Mouse (Mus musculus): ENCODE measurements around the gene Nxnl1. TPM values are rescaled to one million over a fixed set of nuclear protein-coding genes. Genes with fewer than 3 reads are reported as not detected.
A peak's percentile ranks its signal among the peaks of the same experiment; 100 is the strongest.
"Not testable (repeated sequence)": the region's sequence is repeated elsewhere in the genome, so short reads cannot be mapped to it uniquely, and the experiment has no call there.

The Nxnl1 gene
- polyA plus RNA-seq, 1 experiment from 2014 or later, result not detected

DNA sequence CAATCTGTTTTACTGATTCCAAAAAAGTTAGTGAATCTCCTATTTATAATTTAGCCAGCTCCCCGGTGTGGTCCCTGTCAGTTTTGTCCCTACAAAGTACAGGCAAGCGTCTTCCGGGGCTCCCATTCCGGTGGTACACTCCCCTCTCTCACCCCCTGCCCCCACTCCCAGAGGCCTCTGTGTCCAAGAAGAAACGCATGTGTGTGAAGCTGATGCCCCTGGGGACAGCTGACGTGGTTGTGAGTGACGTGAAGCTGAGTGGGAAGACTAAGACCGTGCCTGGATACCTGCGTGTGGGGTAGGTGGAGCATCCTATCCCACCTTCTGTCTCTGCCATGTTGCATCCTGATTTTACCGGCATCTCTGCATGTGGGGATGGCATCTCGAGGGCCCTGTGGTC lies 21.3 kb downstream of the Nxnl1 start:
- H3K4me3 ChIP-seq, result no peak overlapping the region
- H3K4me1 ChIP-seq, result peaks cover 10% of the 10 kb centered on the region
- no peak for ATAC-seq (replicated peaks)
- H3K9me3 ChIP-seq, result no peaks in the 10 kb centered on the region
- no peaks in the 10 kb centered on the region for H3K27me3 ChIP-seq
- no peak overlapping the region for H3K27ac ChIP-seq (replicated peaks)
- no peak overlapping the region for H3K4me2 ChIP-seq (replicated peaks)
- 93% methylated on average over 11 of the region's 11 CpGs for WGBS
- no peak overlapping the region for H3K9ac ChIP-seq (replicated peaks)
- peaks cover 26% of the 10 kb centered on the region for H3K36me3 ChIP-seq

DNA sequence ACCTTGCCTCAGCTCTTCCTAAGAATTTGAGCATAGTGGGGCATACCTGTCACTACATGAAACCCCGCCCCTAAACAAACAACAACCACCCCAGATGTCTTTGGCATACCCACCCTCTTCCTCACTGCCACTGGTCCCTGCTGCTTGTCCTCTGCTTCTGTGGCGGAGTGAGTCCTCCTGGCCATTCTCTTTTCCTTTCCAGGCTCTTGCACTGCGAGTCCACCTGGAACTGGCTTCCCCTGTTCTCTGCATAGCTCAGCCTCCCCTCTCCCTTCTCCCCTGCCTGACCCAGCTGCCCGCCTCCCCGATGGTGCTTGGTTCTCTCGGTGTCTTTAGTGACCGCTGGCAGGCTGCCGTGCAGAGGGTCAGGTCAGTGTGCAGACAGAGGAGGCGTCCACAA lies 22.6 kb downstream of the Nxnl1 start:
- Histone ChIP-seq H3K9ac (replicated peaks) (no peak overlapping the region), H3K4me1 (peaks cover 10% of the 10 kb centered on the region), H3K4me3 (peak overlapping the region; percentile 92), H3K4me2 (replicated peaks) (peak overlapping the region; percentile 86), H3K36me3 (peaks cover 25% of the 10 kb centered on the region), H3K27me3 (0 out of 2 replicates have a peak, but pooled peaks cover 3% of the 10 kb centered on the region), H3K27ac (replicated peaks) (no peak overlapping the region), H3K9me3 (no peaks in the 10 kb centered on the region)
- 90% methylated on average over 9 of the region's 9 CpGs for WGBS
- no peak for ATAC-seq (replicated peaks)

DNA sequence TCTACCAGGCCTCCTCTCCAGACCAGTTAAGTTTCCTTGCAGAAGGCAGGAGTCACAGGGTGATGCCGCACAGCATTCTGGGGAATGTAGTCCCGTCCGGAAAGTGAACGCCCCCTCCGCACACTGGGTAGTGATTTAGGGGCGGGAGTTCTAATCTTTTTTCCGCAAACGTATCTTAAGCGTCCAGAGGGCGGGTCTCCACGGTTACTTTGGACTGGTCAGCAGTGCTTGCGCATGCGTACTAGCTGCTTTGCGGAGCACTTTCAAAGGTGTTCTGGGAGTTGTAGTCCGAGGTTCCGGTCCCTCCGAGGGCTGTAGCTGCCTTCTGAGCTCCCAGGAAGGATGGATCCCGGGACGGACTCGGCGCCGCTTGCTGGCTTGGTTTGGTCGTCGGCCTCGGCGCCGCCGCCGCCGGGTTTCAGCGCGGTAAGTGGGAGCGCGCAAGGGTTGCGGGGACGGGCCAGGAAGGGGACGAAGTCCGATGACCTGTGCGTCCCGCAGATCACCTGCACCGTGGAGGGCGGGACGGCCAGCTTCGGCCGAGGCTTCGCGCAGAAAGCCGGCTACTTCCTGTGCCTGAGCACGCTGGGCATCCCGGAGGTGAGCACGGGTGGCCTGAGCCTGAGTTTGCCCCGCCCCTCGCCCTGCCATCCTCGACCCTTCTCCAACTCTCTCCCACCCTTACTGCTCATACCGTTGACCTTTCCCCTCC lies 23.6 kb downstream of the Nxnl1 start, which contains the start of gene Mvb12a:
Mvb12a (plus strand) TSS at position 291 of the 712 bp plus-strand sequence.
- peaks cover 17% of the 10 kb centered on the region for H3K36me3 ChIP-seq
- peaks cover 11% of the 10 kb centered on the region for H3K4me1 ChIP-seq
- H3K27me3 ChIP-seq, result peaks cover 8% of the 10 kb centered on the region; the same call in 1 of the 2 replicates
- WGBS, result under 1% methylated on average over 55 of the region's 55 CpGs
- H3K4me2 ChIP-seq (replicated peaks), result peak within 1 kb of the TSS; percentile 86
- H3K27ac ChIP-seq (replicated peaks), result peak within 1 kb of the TSS; percentile 36; the same call in 1 of the 2 replicates
- no peaks in the 10 kb centered on the region for H3K9me3 ChIP-seq
- peak; percentile 96 for ATAC-seq (replicated peaks)
- H3K9ac ChIP-seq (replicated peaks), result peak within 1 kb of the TSS; percentile 87
- peak within 1 kb of the TSS; percentile 92 for H3K4me3 ChIP-seq

DNA sequence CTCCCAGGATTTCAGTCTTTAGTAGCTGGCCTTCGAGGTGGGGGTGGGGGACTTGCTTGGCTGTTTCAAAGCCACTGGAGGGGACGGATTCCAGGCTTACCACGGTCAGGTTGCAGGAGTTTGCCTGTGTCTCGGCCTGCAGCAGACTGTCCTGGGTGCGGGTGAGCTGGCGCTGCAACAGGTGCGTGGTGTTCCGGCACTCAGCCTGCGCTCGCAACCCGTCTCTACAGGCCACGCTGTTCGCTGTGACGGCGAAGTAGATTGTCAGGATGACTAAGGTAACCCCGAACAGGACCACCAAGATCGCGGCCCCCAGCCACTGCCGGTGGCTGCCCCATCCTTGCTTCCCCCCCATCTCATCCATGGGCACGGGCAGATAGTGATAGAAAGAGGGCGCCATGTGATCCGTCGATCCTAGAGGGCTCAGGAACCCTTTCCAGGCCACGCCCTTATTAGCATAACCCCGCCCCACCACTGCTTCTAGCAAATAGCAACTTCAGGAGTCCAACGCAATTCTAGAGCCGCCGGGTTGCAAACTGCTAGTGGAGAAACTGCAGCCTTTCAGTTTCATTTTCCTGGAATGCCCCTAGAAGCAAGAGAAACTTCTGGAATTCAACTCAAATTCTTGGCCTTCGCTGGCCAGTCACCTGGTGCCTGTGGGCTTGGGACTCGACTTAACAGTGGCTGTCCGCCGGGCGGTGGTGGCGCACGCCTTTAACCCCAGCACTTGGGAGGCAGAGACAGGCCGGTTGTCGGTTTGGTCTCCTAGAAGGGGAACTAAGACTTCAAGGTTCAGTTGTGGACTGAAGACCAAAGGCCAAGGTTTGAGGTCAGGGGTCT lies 29.2 kb downstream of the Nxnl1 start, which contains the start of gene Bst2:
Bst2 (minus strand) TSS at position 429 of the 840 bp plus-strand sequence.
- Histone ChIP-seq H3K27me3 (peaks cover 21% of the 10 kb centered on the region), H3K4me1 (peaks cover 11% of the 10 kb centered on the region), H3K27ac (replicated peaks) (no peak within 1 kb of the TSS), H3K4me3 (peak within 1 kb of the TSS; percentile 29), H3K9me3 (no peaks in the 10 kb centered on the region), H3K4me2 (replicated peaks) (peak within 1 kb of the TSS; percentile 48), H3K36me3 (no peaks in the 10 kb centered on the region), H3K9ac (replicated peaks) (peak within 1 kb of the TSS; percentile 24; the same call in 1 of the 2 replicates)
- 3% methylated on average over 37 of the region's 37 CpGs for WGBS
- ATAC-seq (replicated peaks), result no peak

DNA sequence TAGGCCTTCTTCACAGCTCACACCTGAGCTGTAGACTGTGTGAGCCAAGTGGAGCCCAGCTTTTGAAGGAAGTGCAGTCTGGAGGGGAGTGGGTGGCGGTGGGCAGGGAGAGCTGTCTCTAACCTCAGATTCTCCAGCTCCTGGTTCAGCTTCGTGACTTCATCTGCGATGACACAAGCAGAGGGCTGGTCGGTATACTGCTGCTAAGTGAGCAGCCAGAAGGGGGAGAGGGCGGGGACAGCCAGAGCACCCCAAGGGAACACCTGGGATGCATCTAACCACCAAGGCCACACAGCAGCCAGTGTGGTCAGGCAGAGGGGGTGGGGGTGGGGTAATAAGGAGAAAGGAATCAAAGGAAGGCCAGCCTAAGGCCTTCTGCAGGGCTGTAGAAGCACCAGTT lies 30.7 kb downstream of the Nxnl1 start:
- WGBS, result 64% methylated on average over 5 of the region's 5 CpGs

DNA sequence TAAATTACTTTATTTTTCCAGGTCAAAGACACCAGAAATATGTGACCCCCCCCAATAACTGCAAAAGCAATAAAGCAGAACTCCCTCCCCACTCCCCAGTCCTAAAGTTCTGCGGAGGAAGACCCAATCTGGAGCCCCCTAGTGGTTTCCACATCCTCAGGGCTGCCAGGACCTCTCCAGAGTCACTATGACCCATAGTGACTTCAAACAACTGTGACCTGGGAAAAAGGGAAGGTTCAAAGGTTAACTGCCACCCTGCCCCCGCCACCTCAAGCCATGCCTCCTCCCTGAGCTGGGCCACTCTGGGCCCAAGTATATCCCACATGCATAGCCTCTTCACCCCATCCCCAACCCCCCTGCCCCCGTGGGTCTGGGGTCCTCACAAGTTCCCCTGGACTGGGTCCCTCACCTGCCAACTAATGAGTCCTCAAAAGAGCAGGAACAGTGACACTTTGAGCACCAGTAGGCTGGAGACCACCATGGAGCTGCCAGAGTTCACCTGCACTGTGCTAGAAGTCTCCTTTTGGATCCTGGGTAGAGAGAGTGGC lies 32.1 kb downstream of the Nxnl1 start:
- Histone ChIP-seq H3K36me3 (no peaks in the 10 kb centered on the region), H3K4me1 (peaks cover 11% of the 10 kb centered on the region), H3K9ac (replicated peaks) (no peak overlapping the region), H3K9me3 (no peaks in the 10 kb centered on the region), H3K27ac (replicated peaks) (no peak overlapping the region), H3K27me3 (peaks cover 18% of the 10 kb centered on the region), H3K4me3 (no peak overlapping the region), H3K4me2 (replicated peaks) (no peak overlapping the region)
- WGBS, result 53% methylated on average over 3 of the region's 3 CpGs
- no peak for ATAC-seq (replicated peaks)

More for the DNA sequence above, 30.7 kb downstream of the Nxnl1 start:
- no peak overlapping the region for H3K4me3 ChIP-seq
- no peaks in the 10 kb centered on the region for H3K36me3 ChIP-seq
- H3K4me1 ChIP-seq, result peaks cover 11% of the 10 kb centered on the region
- H3K27me3 ChIP-seq, result peaks cover 21% of the 10 kb centered on the region
- no peak overlapping the region for H3K4me2 ChIP-seq (replicated peaks)
- no peak overlapping the region for H3K9ac ChIP-seq (replicated peaks)
- no peak for ATAC-seq (replicated peaks)
- H3K9me3 ChIP-seq, result no peaks in the 10 kb centered on the region
- no peak overlapping the region for H3K27ac ChIP-seq (replicated peaks)

DNA sequence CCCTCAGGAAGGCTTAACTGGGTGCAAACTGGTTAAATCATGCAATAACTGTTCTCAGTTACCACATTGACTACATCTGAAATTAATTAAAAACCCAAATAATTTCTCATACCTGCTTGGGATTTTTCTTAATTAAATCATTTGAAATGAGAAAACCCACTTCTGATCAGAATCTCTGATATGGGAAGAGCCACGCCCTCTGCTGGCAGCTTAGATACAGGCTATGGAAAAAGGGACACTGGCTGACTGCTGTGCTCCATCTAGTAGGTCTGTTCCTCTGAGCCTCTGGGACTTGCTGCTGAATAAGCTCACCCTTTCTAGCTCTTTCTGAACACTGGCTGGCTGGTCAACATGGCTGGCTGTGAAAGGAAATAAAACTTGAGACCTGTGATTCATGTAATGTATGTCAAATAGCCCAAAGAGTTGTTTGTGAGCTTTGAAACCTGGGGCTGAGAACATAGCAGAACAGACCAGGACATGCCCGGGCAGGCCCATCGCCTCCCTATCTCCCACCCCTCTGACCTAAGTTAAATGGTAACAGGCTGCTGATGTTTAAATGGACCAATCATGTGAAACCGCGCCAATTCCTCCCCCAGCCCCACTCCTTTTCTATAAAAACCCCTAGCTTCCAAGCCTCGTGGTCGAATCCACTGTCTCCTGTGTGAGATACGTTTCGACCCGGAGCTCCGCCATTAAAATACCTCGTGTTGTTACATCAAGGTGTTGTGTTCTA lies 35.5 kb downstream of the Nxnl1 start:
- ATAC-seq (replicated peaks); H3K36me3 ChIP-seq; H3K9ac ChIP-seq (replicated peaks); H3K9me3 ChIP-seq; H3K4me3 ChIP-seq; H3K4me1 ChIP-seq; H3K27ac ChIP-seq (replicated peaks); H3K4me2 ChIP-seq (replicated peaks): not testable (repeated sequence)
- WGBS, result 83% methylated on average over 6 of the region's 12 CpGs
- peaks cover 12% of the 10 kb centered on the region for H3K27me3 ChIP-seq

DNA sequence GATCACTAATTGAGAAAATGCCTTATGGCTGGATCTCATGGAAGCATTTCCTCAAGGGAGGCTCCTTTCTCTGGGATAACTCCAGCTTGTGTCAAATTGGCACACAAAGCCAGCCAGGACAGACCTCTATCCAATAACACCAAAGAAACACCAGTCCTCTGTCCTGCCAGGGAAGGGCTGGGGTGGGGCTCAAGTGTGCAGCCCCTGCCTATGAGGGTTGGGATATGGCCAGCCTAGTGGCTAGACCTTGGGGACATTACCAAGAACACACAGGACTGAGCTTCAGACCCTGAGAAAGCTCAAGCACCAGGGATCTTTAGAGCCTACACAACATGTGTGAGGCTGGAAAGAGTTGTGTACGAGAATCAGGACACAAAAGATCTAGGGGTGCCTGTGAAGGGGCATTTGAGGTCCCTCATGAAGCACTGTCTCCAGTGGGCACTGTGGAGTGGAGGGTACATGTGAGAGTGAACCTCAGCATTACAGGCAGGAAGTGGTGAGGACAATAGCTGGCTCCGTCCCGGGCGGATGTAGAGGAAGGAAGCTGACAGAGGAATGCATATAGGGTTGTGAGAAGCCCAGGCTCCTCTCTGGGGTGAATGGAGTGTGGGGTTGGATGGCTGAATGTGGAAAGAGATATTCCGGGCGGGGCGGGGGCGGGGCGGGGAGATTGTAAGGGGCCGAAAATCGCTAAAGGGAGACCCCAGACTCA lies 37.9 kb downstream of the Nxnl1 start:
- Histone ChIP-seq H3K27ac (replicated peaks) (peak overlapping the region; percentile 40; the same call in 1 of the 2 replicates), H3K4me1 (peaks cover 4% of the 10 kb centered on the region; the same call in 1 of the 2 replicates), H3K27me3 (peaks cover 33% of the 10 kb centered on the region), H3K4me3 (no peak overlapping the region), H3K4me2 (replicated peaks) (no peak overlapping the region), H3K9ac (replicated peaks) (no peak overlapping the region), H3K36me3 (no peaks in the 10 kb centered on the region), H3K9me3 (no peaks in the 10 kb centered on the region)
- WGBS, result 88% methylated on average over 11 of the region's 11 CpGs
- ATAC-seq (replicated peaks), result no peak

DNA sequence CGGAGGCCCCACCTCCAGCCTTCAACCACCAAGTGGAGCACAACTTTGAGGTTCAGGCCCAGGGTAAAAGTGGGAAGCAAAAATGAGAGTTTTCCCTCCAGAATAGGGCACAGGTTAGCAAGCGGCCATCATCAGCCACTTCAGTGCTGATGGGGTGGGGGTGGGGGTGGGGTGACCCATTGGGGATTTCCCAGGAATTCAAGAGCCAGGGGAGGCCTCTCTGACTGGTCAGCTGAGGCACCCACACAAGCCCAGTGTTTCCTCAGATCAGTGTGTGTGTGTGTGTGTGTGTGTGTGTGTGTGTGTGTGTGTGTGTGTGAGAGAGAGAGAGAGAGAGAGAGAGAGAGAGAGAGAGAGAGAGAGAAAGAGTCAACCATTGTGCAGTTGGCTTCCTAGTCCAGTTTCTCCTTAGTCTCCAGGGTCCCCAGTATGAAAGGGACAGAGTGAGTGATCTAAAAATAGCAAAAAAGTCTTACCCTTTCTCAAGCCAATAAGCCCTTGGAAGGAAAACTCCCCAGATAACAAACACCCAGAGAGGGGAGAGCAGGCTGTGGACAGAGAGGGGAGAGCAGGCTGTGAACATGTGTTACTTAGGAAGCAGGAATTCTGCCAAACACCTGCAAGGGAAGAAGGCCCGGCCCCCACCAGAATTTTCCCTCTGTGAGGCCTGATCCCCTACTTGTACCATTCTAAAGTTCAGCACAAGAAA lies 39.1 kb downstream of the Nxnl1 start:
- Histone ChIP-seq H3K4me3 (no peak overlapping the region), H3K4me2 (replicated peaks) (no peak overlapping the region), H3K36me3 (no peaks in the 10 kb centered on the region), H3K27ac (replicated peaks) (no peak overlapping the region), H3K9me3 (no peaks in the 10 kb centered on the region), H3K27me3 (peaks cover 35% of the 10 kb centered on the region), H3K4me1 (peaks cover 4% of the 10 kb centered on the region; the same call in 1 of the 2 replicates), H3K9ac (replicated peaks) (no peak overlapping the region)
- 42% methylated on average over 3 of the region's 3 CpGs for WGBS
- ATAC-seq (replicated peaks), result no peak

DNA sequence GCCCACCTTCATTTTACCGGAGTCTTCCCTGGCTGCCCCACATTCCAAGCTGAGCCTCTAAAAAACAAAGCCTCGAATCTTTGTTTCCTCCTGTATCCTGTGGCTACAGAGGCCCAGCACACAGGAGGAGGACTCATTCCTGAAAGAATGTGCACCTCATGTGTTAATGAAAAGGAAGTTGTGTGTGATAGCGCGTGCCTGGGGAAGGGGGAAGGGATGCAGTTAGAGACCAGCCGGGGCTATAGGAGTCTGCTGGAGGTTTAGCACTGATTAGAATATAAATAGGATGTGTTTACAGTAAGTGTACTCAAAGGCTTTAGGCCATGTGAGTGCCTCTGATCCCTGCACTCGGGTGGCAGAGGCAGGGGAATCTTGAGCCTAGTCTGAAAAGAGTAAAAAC lies 40.1 kb downstream of the Nxnl1 start:
- ATAC-seq (replicated peaks), result no peak
- no peak overlapping the region for H3K9ac ChIP-seq (replicated peaks)
- no peaks in the 10 kb centered on the region for H3K36me3 ChIP-seq
- no peaks in the 10 kb centered on the region for H3K9me3 ChIP-seq
- H3K27me3 ChIP-seq, result peaks cover 35% of the 10 kb centered on the region
- WGBS, result 4% methylated on average over 6 of the region's 6 CpGs
- H3K27ac ChIP-seq (replicated peaks), result no peak overlapping the region
- no peak overlapping the region for H3K4me3 ChIP-seq
- peaks cover 9% of the 10 kb centered on the region; the same call in 1 of the 2 replicates for H3K4me1 ChIP-seq
- no peak overlapping the region for H3K4me2 ChIP-seq (replicated peaks)
